In the genomic region with DNA sequence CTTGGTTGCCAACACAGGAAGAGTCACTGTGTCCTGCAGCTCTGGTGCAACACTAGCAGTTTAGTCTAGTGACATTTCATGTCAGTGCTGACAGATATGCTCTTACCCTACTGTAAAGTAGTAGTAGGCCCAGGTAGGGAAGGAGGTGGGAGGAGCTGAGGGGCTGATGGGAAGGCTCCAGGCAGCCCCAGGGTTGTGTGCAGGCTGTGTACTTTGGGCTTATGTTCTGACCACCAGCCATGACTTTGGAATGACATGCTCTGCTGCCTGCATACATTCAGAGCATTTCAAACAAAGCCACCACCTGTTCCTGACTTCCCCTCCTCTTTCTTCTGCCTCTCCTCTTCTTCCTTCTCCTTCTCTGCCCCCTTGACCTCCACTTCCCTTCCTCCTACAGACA, we compare ENCODE assay signal across 23 mouse cellular contexts.
DNase-seq lines count a peak whose midpoint lies in the region; ATAC-seq lines count a peak whose summit lies in the region.
"Had no signal": no experiment of that assay in that cellular context is flagged by ENCODE, and none has a peak within 500 bp of the region (broad histone marks: within the 10 kb centered on the region; RNA-seq: fewer than 3 reads in every experiment).

No protein-coding gene starts in this region.

- no peak overlapping the region for H3K27ac ChIP-seq in kidney, embryonic 14.5 days (ENCODE audit: low read depth, low read length)
- H3K27ac ChIP-seq in kidney, embryonic 16.5 days (ENCODE audit: low read length): peak overlapping the region; percentile 45; the same call in 1 of the 2 replicates
- H3K27ac ChIP-seq: embryonic facial prominence, embryonic 10.5 days; embryonic facial prominence, embryonic 12.5 days; forebrain, embryonic 13.5 days had no signal

- no peaks in the 10 kb centered on the region for H3K27me3 ChIP-seq in kidney, embryonic 14.5 days (ENCODE audit: control insufficient read depth, insufficient read depth, low read length)
- no peaks in the 10 kb centered on the region for H3K27me3 ChIP-seq in kidney, embryonic 16.5 days (ENCODE audit: insufficient read depth, low read length)
- H3K27me3 ChIP-seq: embryonic facial prominence, embryonic 12.5 days; Patski had no signal

- H3K4me2 ChIP-seq in kidney, embryonic 14.5 days (replicated peaks; ENCODE audit: low read depth, low read length): no peak overlapping the region
- H3K4me2 ChIP-seq in kidney, embryonic 16.5 days (replicated peaks; ENCODE audit: low read depth, low read length): no peak overlapping the region
- H3K4me2 ChIP-seq: embryonic facial prominence, embryonic 12.5 days; forebrain, embryonic 13.5 days had no signal

- no peak overlapping the region for H3K4me3 ChIP-seq in kidney, embryonic 14.5 days (ENCODE audit: low read length)
- H3K4me3 ChIP-seq in kidney, embryonic 16.5 days (ENCODE audit: low read length): no peak overlapping the region
- H3K4me3 ChIP-seq: embryonic facial prominence, embryonic 10.5 days; embryonic facial prominence, embryonic 12.5 days; forebrain, embryonic 13.5 days had no signal

- ATAC-seq in kidney, embryonic 14.5 days (ENCODE audit: low FRiP score, low TSS enrichment): no peak; the same call in 1 of the 2 replicates
- ATAC-seq in kidney, embryonic 16.5 days (ENCODE audit: low FRiP score, low TSS enrichment): peak; percentile 68; the same call in 1 of the 2 replicates
- ATAC-seq: activated CD4-positive, CD25-positive, alpha-beta regulatory T cell, adult 4 months; CD4-positive, CD25-positive, alpha-beta regulatory T cell, adult 4 months; forebrain, embryonic 13.5 days; Patski had no signal

- no peak overlapping the region for H3K9ac ChIP-seq in kidney, embryonic 14.5 days (ENCODE audit: low read depth, low read length)
- H3K9ac ChIP-seq in kidney, embryonic 16.5 days (replicated peaks; ENCODE audit: low read length): no peak overlapping the region
- H3K9ac ChIP-seq: embryonic facial prominence, embryonic 12.5 days; forebrain, embryonic 13.5 days had no signal

- no peaks in the 10 kb centered on the region for H3K9me3 ChIP-seq in kidney, embryonic 14.5 days (ENCODE audit: control insufficient read depth, low read length)
- no peaks in the 10 kb centered on the region; the same call in 1 of the 2 replicates for H3K9me3 ChIP-seq in kidney, embryonic 16.5 days (ENCODE audit: low read length)
- H3K9me3 ChIP-seq: embryonic facial prominence, embryonic 10.5 days; embryonic facial prominence, embryonic 12.5 days; forebrain, embryonic 13.5 days; G1E had no signal

- no peaks in the 10 kb centered on the region for H3K4me1 ChIP-seq in kidney, embryonic 14.5 days (ENCODE audit: control insufficient read depth, insufficient read depth, low read length)
- 0 out of 2 replicates have a peak, but pooled peaks cover 3% of the 10 kb centered on the region for H3K4me1 ChIP-seq in kidney, embryonic 16.5 days (ENCODE audit: insufficient read depth, low read length)
- H3K4me1 ChIP-seq: embryonic facial prominence, embryonic 10.5 days; embryonic facial prominence, embryonic 12.5 days; forebrain, embryonic 13.5 days had no signal

- peak; percentile 19 for DNase-seq in kidney, adult 11 months
- no peak for DNase-seq in kidney, postnatal 36 days
- DNase-seq in kidney, postnatal 10 days: peak; percentile 27
- no peak for DNase-seq in kidney, adult 9 months
- peak; percentile 8 to 28 for DNase-seq in kidney, postnatal 4 days
- DNase-seq: adrenal gland, adult 8-10 months; adrenal gland, postnatal 14 days; adrenal gland, postnatal 36 days; B cell, adult 2 months; cerebellum, adult 11-12 months; cerebellum, adult 2 months; cerebellum, adult 9-10 months; cerebellum, postnatal 10 days; cerebellum, postnatal 25 days had no signal

- no peaks in the 10 kb centered on the region for H3K36me3 ChIP-seq in kidney, embryonic 14.5 days (ENCODE audit: control insufficient read depth, insufficient read depth, low read length)
- H3K36me3 ChIP-seq in kidney, embryonic 16.5 days (ENCODE audit: insufficient read depth, low read length): no peaks in the 10 kb centered on the region
- H3K36me3 ChIP-seq: embryonic facial prominence, embryonic 10.5 days; embryonic facial prominence, embryonic 12.5 days; G1E had no signal

Comparison
In these comparisons a context has a peak if more than half of its experiments do, and no peak if none do; other contexts are left out.
1. DNase-seq: peak in kidney, adult 11 months (single experiment), kidney, postnatal 10 days (single experiment) and kidney, postnatal 4 days (2 of 2); none in kidney, postnatal 36 days (0 of 2) and kidney, adult 9 months (single experiment).